Mouse (Mus musculus) gastrocnemius, adult 2 months (tissue): ENCODE measurements around the gene Coq2. TPM values are rescaled to one million over a fixed set of nuclear protein-coding genes. Genes with fewer than 3 reads are reported as not detected.

Source experiments
- DNase-seq: peaks from one replicate; pipeline ENCODE4 v3.0.0; 2022
- H3K27ac ChIP-seq: fragments of 200-600 bp; 2 replicates; pipeline ENCODE4 v1.8.1; 2022; ENCODE audit warnings: mild to moderate bottlenecking
- H3K4me3 ChIP-seq: fragments of 200-600 bp; 2 replicates; pipeline ENCODE4 v1.8.1; 2022; ENCODE audit warnings: mild to moderate bottlenecking, moderate library complexity
- CTCF ChIP-seq: fragments of 200-600 bp; IDR thresholded peaks from 2 replicates; pipeline ENCODE4 v1.8.1; 2022; ENCODE audit warnings: antibody characterized with exemption, mild to moderate bottlenecking, moderate library complexity
- intact Hi-C: fragments of 180-260 bp; cut with DNase I; formaldehyde crosslinking; loops from one replicate; pipeline ENCODE4 v1.15.1; 2025
- long read RNA-seq, 2 experiments: library from polyadenylated mRNA; stranded (forward); transcript quantifications; one replicate each; pipeline ENCODE4 v2.0.0; 2021
- total RNA-seq, 2 experiments: library from RNA; stranded (reverse); gene quantifications; 2 replicates each; pipeline ENCODE4 v1.2.3; 2021

Gene Coq2
- 10 to 100 TPM; 72.2 to 74.6 TPM for total RNA-seq
- long read RNA-seq, experiment 1, transcript Coq2-201 (7 exons, 1,743 nt), result major isoform, 138 of 191 reads
- long read RNA-seq, experiment 1, partial matches to known transcripts, result 5 of 191 reads
- long read RNA-seq, experiment 1, other reads (novel, unspliced or antisense), result 48 of 191 reads
- long read RNA-seq, experiment 2, transcript Coq2-201 (7 exons, 1,743 nt), result major isoform, 135 of 200 reads
- long read RNA-seq, experiment 2, partial matches to known transcripts, result 2 of 200 reads
- long read RNA-seq, experiment 2, other reads (novel, unspliced or antisense), result 62 of 200 reads

DNA sequence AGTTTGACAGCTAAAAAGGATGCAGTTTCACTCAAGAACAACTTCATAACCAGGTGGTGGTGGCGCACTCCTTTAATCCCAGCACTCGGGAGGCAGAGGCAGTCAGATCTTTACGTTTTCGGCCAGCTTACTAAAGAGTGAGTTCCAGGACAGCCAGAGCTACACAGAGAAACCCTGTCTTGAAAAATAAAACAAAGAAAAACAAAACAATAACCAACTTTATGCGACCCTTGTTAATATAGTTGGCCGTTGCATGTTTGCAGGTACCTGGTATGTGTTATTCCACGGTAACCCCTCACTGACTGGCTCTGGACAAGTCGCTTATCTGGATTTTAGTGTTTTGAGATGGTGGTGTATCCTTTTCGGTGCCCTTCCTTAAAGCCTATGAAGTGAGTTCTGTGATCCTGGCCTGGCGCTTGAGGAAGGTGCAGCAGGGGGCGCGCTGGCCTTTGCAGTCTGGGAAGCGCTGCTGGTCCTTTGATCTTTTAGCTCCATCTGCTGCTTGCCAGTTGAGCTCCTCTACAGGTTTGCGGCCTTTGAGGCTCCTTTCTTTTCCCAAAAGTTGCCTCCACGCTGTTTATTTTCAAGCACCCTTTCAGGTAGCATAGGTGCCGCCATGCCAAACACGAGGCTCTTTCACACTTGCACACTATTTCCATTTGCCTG lies at the start of gene Coq2:
Coq2 (minus strand) TSS at position 430 of the 666 bp plus-strand sequence.
- Histone ChIP-seq H3K27ac (peak within 1 kb of the TSS; percentile 86), H3K4me3 (peak within 1 kb of the TSS; percentile 90)
- DNase-seq, result peak; percentile 81
- intact Hi-C loops, result loop anchor here (2.0 to 10.0 kb wide), 3 partner anchors 124 to 280 kb away; partner anchors contain the start of genes Helq and Mrps18c
- peak; percentile 86 for TF ChIP-seq CTCF

- H3K4me3 ChIP-seq, result peak within 1 kb of the TSS; percentile 71
- no peak within 1 kb of the TSS for H3K27ac ChIP-seq
- no peak for TF ChIP-seq CTCF
- intact Hi-C loops, result no loop called here
- DNase-seq, result peak; percentile 64
Observed at GRCm38 (mm10) chr5:100719235-100720088, 44.5 kb upstream of the Coq2 start, which contains the start of gene Hpse. Gene Hpse, minus strand, starts transcription at chr5:100719716.

GRCm38 (mm10) chr5:100716762-100717161 lies 41.8 kb upstream of the Coq2 start:
- DNase-seq, result no peak
- Histone ChIP-seq H3K4me3 (no peak overlapping the region), H3K27ac (no peak overlapping the region)
- intact Hi-C loops, result no loop called here
- TF ChIP-seq CTCF, result no peak

DNA sequence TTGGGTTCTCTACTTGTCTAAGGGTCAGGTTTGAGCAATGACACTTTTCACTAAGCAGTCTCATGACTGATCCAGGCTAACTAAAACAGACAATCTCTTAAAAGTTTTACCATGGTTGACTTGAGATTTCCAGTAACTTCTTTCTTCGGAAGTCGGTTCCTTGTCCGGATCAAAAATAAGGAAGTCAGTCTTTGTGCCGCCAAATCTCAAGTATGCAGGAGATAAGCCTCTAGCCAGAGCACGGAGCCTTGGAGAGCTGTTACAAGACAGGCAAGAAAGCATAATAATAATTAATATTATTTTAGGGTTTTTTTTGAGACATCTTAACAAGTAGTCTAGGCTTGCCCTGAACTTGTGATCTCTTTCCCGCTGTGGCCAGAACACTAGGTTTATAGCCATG lies 36.3 kb upstream of the Coq2 start:
- TF ChIP-seq CTCF, result no peak
- DNase-seq, result no peak
- Histone ChIP-seq H3K27ac (no peak overlapping the region), H3K4me3 (no peak overlapping the region)
- intact Hi-C loops, result no loop called here

GRCm38 (mm10) chr5:100710012-100710411 lies 35.1 kb upstream of the Coq2 start:
- DNase-seq, result no peak
- no peak overlapping the region for H3K27ac ChIP-seq
- TF ChIP-seq CTCF, result no peak
- no peak overlapping the region for H3K4me3 ChIP-seq
- intact Hi-C loops, result no loop called here

- Histone ChIP-seq H3K4me3 (no peak overlapping the region), H3K27ac (no peak overlapping the region)
- intact Hi-C loops, result no loop called here
- no peak for DNase-seq
- TF ChIP-seq CTCF, result no peak
Observed at GRCm38 (mm10) chr5:100709035-100709434, 34.1 kb upstream of the Coq2 start.

DNA sequence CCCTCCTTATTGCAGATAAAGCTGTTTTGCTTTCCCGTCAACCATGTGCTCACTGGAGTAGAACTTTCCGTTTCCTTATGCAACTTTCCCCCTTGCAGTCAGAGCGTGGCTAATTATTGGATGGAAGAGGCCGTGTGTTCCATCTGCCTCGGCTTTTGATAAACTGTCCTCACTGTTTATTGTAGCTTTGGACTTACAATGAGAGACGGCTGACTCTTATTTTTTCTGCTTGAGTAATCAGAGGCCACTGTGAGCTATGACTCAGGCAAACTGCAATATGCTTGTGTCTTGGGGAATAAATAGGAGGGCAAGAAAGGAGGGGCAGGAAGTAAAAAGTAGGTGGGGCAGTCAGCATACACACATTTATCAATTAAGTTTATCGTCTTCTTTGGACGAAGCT lies 31.7 kb upstream of the Coq2 start:
- no peak overlapping the region for H3K4me3 ChIP-seq
- DNase-seq, result no peak
- no peak overlapping the region for H3K27ac ChIP-seq
- intact Hi-C loops, result no loop called here
- TF ChIP-seq CTCF, result no peak

GRCm38 (mm10) chr5:100704272-100704671 lies 29.3 kb upstream of the Coq2 start:
- Histone ChIP-seq H3K4me3 (no peak overlapping the region), H3K27ac (no peak overlapping the region)
- intact Hi-C loops, result no loop called here
- TF ChIP-seq CTCF, result no peak; the same call in 1 of the 2 replicates
- no peak for DNase-seq

- DNase-seq, result no peak
- TF ChIP-seq CTCF, result no peak
- no peak overlapping the region for H3K4me3 ChIP-seq
- H3K27ac ChIP-seq, result no peak overlapping the region
- intact Hi-C loops, result no loop called here
Observed at GRCm38 (mm10) chr5:100702325-100702724, 27.4 kb upstream of the Coq2 start.

GRCm38 (mm10) chr5:100700861-100701620 lies 26.1 kb upstream of the Coq2 start:
- TF ChIP-seq CTCF, result no peak

DNA sequence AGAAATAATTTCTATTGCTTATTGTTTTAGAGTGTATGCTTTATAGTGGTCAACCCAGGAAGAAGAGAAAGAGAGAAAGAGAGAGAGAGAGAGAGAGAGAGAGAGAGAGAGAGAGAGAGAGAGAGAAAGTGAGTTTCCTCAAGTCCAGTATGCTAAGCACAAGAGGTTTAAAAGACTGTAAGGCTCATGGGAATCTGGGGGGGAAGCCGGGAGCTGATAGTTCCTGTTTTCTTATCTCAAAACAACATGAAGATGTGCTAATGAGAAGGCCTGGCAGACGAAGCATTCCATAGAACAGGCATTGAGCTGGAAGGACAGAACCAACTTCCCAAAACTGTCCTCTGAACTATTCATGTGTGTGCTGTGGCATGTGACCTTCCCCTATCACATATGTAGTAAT lies 22.9 kb upstream of the Coq2 start:
- Histone ChIP-seq H3K4me3 (no peak overlapping the region), H3K27ac (no peak overlapping the region)
- intact Hi-C loops, result no loop called here
- no peak for DNase-seq
- no peak for TF ChIP-seq CTCF

More at GRCm38 (mm10) chr5:100700861-100701620, 26.1 kb upstream of the Coq2 start:
- Histone ChIP-seq H3K27ac (no peak overlapping the region), H3K4me3 (no peak overlapping the region)
- no peak for DNase-seq
- intact Hi-C loops, result no loop called here

- H3K4me3 ChIP-seq, result no peak overlapping the region
- no peak for DNase-seq
- no peak overlapping the region for H3K27ac ChIP-seq
- no peak for TF ChIP-seq CTCF
- intact Hi-C loops, result no loop called here
Observed at GRCm38 (mm10) chr5:100697398-100697797, 22.5 kb upstream of the Coq2 start.
